Mouse (Mus musculus) C2C12 (cell line): ENCODE results near the gene Hoxa10.

Source experiments
- CEBPB ChIP-seq: IDR thresholded peaks from one replicate; pipeline ENCODE4 v1.6.1; 2011; ENCODE audit warnings: low read depth, mild to moderate bottlenecking, control low read depth, moderate library complexity
- CTCF ChIP-seq: IDR thresholded peaks from one replicate; pipeline ENCODE4 v1.5.1; 2011; ENCODE audit not compliant: control insufficient read depth, insufficient read depth, insufficient read length
- FOSL1 ChIP-seq: IDR thresholded peaks from one replicate; pipeline ENCODE4 v1.8.0; 2011; ENCODE audit warnings: mild to moderate bottlenecking, low read length; ENCODE audit not compliant: poor library complexity, insufficient read depth, severe bottlenecking
- MAX ChIP-seq: IDR thresholded peaks from one replicate; pipeline ENCODE4 v1.6.1; 2011; ENCODE audit warnings: mild to moderate bottlenecking, control low read depth
- MYOD1 ChIP-seq: IDR thresholded peaks from one replicate; pipeline ENCODE4 v1.6.1; 2011; ENCODE audit warnings: low read depth; ENCODE audit not compliant: control insufficient read depth, insufficient read length
- MYOG ChIP-seq: IDR thresholded peaks from one replicate; pipeline ENCODE4 v1.6.1; 2011; ENCODE audit not compliant: control insufficient read depth, insufficient read length; ENCODE audit errors: extremely low read depth
- USF1 ChIP-seq: IDR thresholded peaks from one replicate; pipeline ENCODE4 v1.6.1; 2011; ENCODE audit warnings: low read depth, mild to moderate bottlenecking, control low read depth, moderate library complexity

GRCm38 (mm10) chr6:52212556-52213118 is 28.0 kb downstream of the Hoxa10 start:
- no peak for TF ChIP-seq MYOG
- no peak for TF ChIP-seq CTCF
- no peak for TF ChIP-seq MAX
- no peak for TF ChIP-seq MYOD1
- TF ChIP-seq USF1, result no peak
- TF ChIP-seq CEBPB, result no peak
- no peak for TF ChIP-seq FOSL1
